Mouse (Mus musculus) monocyte, adult 5-6 weeks (primary cell): Measurements from ENCODE around the gene Brf1. TPM values are rescaled to one million over a fixed set of nuclear protein-coding genes. Genes with fewer than 3 reads are reported as not detected.

Experiments
- ATAC-seq: fragments of 153-309, 156-312 bp; replicated peaks from 2 replicates; pipeline ENCODE4 v1.8.0; 2017; ENCODE audit warnings: mild to moderate bottlenecking; ENCODE audit not compliant: low TSS enrichment, insufficient number of reproducible peaks, severe bottlenecking, poor library complexity, low FRiP score
- total RNA-seq: library from RNA; stranded (forward); fragments of 200-1000, 200-491, 200-594 nt; gene quantifications from 3 replicates; pipeline ENCODE4 v1.2.3, GENCODE M21; 2017

The Brf1 gene
- total RNA-seq, 1 experiment from 2014 or later, result 109 TPM

DNA sequence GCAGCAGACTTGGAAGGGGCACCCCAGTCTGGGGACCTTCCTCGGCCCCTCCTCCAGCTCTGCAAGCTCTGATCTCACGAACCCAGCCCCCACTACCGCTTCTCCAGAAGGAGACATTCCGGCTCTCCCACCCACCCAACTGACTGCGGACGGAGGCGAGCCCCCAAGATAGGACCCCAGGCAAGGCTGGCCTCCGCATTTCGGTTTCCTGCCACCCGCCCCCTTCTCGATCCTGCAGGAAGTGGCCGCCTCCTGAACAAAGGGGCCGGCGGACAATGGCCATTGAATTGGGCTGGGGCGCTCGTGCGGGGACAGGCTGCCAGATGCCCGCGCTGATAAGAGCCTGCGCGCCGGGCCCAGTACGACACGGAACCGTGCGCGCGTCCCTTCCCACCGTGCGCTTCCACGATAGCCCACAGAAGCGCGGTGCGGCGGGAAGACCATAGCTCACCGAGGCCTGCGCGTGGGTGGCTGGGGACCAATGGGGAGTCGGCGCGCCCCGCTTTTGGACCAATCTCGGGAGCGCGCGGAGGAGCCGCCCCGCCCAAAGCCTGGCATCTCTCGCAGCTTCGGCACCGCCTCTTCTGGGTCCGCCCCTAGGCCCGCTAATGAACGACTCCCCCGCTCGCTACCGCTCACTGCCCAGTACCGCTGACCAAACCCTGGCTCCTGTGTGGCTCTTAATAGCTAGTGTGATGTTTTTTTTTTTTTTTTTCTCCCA, 50.3 kb downstream of the Brf1 start:
- peak; percentile 51 for ATAC-seq

DNA sequence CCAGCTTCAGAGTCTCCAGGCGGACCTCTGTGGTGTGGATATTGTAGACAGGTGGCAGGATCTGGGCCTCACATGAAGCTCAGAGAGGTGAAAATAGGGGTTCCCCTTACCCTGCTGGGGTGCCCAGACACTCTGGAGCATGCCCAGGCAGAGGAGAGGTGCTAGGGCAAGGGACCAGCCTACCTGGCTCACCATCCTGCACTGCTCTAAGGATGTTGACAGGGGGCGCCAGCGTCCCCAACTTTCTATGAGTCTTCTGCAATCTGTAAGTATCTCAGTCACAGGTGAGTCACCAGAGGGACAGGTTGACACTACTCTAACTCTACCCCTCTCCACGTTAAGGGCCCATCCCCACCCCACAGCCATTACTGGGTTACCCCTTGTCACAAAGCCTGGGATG, 53.2 kb downstream of the Brf1 start:
- ATAC-seq, result no peak

- no peak for ATAC-seq
Observed at GRCm38 (mm10) chr12:112943669-112944068, 56.8 kb downstream of the Brf1 start.

DNA sequence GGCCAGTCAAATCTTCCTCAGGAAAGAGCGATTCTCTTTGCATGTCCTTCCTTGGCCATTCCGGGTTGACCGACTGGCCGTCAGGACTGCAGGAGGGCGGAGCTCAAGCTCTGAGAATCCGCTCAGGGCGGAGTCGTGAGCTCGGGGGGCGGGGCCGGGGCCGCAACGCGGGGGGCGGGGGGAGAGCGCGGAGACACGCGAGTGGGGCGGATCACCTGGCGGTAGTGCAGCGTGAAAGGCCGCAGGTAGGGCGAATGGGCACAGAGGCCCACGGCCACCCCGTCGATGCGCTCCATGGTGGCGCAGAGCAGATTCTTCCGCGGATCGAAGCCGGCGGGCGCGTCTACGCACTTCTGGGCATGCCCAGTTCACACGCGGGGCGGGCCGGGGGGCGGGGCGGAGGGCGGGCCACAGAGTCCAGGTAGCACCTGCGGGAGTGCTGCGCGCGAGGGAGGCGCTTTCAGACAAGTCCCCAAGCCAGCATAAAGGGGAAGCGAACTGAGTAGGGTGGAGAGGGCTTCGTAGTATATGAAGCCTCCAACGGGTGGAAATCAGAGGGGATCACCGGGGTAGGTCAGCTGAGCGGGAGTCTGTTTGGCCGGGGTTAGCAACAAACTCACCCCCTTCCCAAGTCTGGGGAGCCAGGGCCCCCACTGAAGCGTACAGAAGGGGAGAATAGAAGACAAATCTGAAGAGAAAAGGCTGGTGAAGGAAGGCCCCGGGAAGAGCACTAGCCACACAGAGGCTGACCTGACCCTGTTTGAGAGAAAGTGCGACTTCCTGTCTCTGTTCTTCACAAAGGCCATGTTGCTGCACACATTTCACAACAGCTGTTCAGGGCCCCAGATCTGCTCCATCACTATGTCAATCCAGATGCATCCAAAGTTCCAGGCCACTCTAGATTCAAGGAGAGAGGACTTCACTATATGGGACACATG, 58.5 kb downstream of the Brf1 start, which contains the start of gene Nudt14:
Gene Nudt14, minus strand, starts transcription at position 349 of the 938 bp plus-strand sequence.
- ATAC-seq, result peak; percentile 44

DNA sequence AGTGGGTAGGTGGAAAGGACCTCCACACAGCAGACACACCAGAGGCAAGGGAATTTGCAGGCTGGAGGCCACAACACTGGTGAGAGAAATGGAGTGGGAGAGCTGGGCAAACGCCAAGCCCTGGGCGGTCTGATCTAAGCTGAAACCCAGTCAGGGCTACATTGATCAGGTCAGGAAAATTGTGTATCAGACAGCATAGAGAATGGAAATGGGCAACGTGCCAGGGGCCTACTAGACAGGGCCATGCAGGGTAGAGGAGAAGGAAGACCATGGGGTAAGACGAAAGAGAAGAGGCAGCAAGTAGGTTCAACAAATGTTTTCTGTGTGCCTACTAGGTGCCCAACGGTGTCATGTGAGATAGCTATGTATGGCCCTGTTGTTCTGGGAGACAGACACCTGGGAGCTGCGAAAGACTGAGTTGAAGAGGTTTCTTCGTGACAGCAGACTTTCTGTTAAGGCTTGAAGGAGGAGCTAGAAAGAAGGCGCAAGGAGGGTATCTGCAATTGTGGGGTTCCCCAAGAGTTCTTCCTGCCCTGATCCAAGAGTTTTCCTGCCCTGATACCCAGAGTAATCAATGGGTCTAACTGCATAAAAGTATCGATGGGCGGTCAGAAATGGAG, 59.2 kb downstream of the Brf1 start:
- ATAC-seq, result no peak

- no peak for ATAC-seq
Observed at GRCm38 (mm10) chr12:112940710-112941109, 59.8 kb downstream of the Brf1 start.

- no peak for ATAC-seq
Observed at GRCm38 (mm10) chr12:112940238-112940637, 60.3 kb downstream of the Brf1 start.

GRCm38 (mm10) chr12:112938873-112939565, 61.5 kb downstream of the Brf1 start:
- no peak for ATAC-seq

DNA sequence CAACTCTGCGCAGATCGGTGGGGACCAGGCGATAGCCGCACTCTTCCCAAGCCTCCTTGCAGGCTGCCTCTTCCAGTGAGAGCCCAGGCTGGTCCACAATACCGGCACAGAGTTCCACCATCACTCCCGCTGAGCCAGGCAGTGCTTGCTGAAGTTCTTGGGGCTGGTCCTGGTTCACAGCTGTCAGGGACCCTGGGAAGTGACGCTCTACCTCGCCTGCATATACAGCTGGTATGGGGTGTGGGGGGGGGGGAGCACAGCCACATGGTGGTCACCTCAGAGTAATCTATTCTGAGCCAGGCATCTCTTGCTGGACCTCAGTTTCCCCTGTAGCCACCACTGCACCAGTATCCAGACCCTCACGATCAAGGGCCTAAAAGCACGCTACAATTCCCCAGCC, 62.1 kb downstream of the Brf1 start:
- no peak for ATAC-seq

GRCm38 (mm10) chr12:112937906-112938305, 62.6 kb downstream of the Brf1 start:
- ATAC-seq, result no peak

DNA sequence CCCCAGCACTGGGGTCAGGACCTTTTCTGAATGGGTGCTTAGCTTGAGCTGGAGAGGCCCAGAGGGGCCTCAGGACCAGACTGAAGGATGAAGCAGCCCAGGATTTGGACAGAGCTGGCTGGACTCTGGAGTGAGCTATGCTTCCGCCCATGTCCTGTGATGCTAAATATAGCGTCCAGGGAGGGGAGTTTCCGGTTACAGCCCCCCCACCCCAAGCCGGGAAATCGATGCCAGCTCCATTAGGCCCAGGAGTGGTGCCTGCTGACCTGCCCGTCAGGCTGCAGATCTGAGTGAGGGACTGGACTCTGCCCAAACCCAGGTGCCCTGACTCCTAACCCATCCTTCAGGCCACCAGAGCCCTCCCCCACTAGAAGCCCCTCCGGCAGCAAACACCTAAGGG, 67.9 kb downstream of the Brf1 start:
- no peak for ATAC-seq

DNA sequence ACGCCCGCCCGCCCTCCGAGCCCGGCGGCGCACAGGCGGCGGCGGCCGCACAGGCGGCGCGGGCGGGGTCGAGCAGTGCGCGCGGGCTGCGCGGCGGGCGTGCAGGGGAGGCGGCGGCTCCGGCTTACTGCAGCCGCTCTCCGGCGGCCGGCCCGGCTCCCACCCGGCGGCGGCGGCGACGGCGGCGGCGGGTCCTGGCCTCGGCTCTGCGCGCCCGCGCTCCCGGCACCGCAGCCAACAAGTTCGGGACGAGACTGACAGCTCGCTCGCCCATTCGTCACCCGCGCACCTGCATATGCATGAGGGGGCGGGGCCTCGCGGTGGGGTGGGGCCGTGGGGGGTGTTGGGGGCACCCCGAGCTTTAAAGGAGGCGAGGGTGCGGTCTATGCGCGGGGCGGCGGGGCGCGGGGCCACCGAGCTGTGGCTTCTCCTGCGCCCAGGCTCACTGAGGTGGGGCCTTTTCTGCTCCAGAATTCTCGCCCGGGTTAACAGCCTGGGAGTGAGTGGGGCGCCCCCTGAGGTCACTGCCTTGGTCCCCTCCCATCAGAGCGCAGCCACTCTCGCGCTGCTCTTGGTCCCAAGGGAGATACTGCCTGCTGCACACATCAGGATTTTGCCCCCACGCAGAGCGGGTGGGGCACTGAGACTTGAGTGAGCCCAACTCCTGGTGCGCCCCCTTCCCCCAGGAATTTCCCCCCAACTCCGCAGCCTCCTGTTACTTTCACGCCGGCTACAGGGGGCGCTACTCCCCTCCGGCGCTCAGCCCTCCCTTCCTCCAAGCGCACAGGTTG, 70.7 kb downstream of the Brf1 start, which contains the start of gene Jag2:
Gene Jag2, minus strand, starts transcription at position 215 of the 791 bp plus-strand sequence.
- no peak for ATAC-seq

- ATAC-seq, result no peak
Observed at GRCm38 (mm10) chr12:112928401-112929241, 71.9 kb downstream of the Brf1 start.

DNA sequence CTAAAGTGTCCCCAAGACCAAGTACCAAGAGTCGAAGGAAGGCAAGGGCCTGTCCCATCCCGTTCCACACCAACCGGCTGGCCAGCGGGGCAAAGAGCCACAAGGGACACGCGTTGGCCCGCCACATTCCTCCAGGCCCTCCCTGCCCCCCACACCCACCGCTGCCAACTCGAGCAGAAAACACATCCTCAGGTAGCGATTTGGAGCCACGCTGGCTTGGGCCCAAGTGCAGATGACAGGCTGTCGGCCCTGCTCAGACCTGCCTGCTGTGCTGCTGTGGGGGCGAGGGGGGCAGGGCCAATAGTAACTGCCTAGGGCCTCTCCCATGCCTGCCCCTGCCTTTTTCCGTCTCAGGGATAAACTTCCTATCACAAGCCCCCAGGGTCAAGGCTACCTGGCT, 73.2 kb downstream of the Brf1 start:
- no peak for ATAC-seq

GRCm38 (mm10) chr12:112925950-112926349, 74.6 kb downstream of the Brf1 start:
- no peak for ATAC-seq

- no peak for ATAC-seq
Observed at GRCm38 (mm10) chr12:112922541-112922940, 78.0 kb downstream of the Brf1 start.

DNA sequence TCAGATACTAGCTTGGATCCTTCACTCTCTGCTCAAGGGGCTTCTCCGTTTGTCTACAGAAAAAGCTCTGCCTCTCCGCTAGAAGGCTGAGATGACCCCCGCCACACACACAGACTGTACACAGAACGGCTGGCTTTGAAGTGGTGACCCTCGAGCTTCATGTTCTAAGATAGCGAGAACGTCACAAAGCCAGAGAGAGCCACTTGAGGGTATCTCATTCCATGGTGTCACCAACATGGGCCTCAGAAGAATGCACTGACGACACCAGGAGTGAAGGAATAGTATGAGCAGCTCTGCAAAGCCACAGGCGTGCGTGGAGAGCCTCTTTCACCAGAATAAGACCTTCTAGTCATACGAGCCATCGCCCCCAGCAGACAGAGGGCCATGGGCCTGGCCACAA, 79.0 kb downstream of the Brf1 start:
- ATAC-seq, result no peak
